Mouse (Mus musculus) heart, adult 11 months (tissue): Measurements from ENCODE around the gene Ctu1.
"Not testable (repeated sequence)": the region's sequence is repeated elsewhere in the genome, so short reads cannot be mapped to it uniquely, and the experiment has no call there.

ENCODE experiments used
- DNase-seq: peaks from one replicate; pipeline ENCODE4 v3.0.0; 2022

The Ctu1 gene

DNA sequence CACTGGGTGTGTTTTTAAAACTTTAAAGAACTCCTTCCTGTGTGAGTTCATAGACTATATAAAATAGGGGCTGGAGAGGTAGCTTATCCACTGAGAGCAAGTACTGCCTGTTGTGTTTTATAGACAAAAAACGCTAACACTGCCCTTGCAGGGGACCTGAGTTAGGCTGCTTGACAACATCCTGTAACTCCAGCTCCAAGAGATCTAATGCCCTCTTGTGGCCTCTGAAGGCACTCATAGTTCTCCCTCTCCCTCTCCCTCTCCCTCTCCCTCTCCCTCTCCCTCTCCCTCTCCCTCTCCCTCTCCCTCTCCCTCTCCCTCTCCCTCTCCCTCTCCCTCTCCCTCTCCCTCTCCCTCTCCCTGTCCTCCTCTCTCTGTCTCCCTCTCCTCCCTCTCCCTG, 10.7 kb downstream of the Ctu1 start:
- not testable (repeated sequence) for DNase-seq

DNA sequence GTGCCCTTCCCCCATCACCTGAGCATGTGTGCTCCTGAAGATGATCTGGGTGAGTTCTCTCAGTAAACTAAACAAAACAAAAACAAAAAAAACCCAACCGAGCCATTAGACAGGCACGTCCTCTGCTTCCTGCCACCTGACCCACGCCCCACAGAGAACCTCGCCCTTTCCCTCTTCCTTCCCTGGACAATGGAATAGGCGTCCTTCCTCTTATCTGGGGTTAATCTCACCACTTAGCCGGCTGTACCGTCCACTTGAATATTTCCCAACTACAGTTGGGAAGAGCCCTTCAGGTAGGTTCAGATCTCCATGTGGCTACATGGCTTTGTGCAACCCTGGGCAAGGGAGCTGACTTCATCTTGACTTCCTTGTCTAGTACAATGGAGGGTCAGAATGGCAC, 13.3 kb downstream of the Ctu1 start:
- peak; percentile 96 for DNase-seq

DNA sequence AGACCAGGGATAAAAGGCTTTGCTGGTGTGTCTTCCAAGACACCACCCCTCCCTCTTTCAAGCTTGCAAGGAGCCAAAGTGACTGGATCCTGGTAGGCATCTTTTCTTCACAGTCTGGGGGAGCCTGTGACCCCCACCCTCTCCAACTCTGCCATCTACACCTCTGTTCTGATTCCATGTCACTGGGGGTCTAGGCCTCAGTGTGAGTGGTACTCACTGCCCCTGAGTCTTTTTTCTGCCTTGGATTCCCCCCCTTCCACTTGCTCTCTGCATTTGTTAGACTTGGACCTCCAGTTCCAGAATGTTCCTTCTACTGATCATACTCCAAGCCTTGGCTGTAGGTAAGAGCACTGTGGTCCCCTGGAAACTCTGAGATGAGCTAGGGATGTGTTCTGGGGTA, 18.3 kb downstream of the Ctu1 start, which contains the start of gene Klk14:
Klk14 (plus strand) TSS at position 301 of the 400 bp plus-strand sequence.
- no peak for DNase-seq

DNA sequence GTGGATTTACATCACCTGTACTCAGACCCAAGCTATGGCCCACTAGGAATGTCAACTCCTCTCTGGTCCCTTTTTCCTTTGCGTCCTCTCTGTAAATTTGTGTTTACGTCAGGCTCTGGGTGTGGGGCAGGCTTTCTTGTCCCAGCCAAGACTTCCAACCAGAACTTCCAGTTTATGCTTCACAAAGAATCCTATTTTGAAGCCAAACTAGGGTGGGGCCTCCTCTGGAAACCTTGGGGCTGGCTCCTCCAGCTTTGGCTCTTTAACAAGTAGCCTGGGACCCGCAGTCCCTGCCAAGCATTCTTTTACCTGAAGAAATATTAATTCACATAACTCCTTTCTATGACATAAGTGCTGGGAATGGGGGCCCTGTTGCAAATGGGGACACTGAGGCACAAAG, 38.2 kb downstream of the Ctu1 start:
- DNase-seq, result no peak

DNA sequence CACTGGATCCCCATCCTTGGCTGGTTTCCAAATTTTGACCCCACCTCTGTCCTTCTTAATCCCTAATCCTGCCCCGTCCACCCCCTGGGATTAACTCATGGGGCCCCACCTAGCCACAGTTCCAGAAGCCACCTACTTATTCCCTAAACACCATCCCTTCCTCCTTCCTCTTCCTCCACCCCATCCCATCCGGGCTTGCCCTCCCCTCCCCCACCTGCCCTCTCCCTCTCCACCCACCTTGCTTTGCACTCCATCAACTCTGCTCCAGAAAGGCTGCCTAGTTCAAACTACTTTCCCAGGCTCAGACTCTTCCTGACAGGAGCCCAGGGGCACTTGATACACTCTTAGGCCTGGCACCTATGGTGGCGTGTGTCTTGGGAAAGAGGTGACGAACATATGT, 40.5 kb downstream of the Ctu1 start, which contains the start of gene Klk13:
Klk13 (plus strand) TSS at position 301 of the 400 bp plus-strand sequence.
- no peak for DNase-seq

- DNase-seq, result no peak
Measured at GRCm38 (mm10) chr7:43712917-43713316, 41.1 kb downstream of the Ctu1 start.

DNA sequence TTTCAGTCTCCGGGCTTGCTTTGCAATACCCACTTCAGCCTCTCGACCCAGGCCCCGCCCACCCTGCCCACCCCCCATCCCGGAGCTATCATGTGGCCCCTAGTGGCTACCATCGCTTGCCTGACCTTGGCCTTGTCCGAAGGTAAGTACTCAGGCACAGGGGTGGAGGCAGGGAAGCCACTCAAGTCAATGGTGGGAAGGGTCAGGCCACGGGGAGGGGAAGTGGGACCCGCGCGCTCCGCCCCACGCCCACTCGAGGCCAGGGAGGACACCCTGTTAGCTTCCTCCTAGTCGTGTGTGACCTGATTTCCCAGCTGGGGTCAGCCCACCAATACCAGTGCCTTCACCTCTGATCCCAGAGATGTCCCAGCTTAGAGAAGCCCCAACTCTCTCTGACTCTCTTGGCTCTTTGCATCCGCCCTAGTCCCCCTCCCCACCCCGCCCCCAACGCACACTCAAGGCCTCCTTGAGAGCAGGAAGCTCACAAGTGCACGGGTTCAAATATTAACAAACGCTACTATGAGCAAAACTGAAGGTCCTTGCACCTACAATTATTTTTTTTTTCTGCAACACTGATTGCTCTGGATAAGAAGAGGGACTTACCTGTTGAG, 42.0 kb downstream of the Ctu1 start:
- DNase-seq, result no peak
